Mouse (Mus musculus): ENCODE results near the gene Zcchc9.
"Not testable (repeated sequence)": the region's sequence is repeated elsewhere in the genome, so short reads cannot be mapped to it uniquely, and the experiment has no call there.

The Zcchc9 gene

GRCm38 (mm10) chr13:91807155-91807839, at the start of gene Zcchc9:
TSS of gene Zcchc9 (minus strand) at chr13:91807705.
- peak; percentile 95 for DNase-seq (ENCODE audit: low read depth)

- DNase-seq (ENCODE audit: low read depth): no peak
These were observed 46.9 kb upstream of the Zcchc9 start for GRCm38 (mm10) chr13:91854412-91854811.

- DNase-seq (ENCODE audit: low read depth): no peak
These were observed 20.4 kb upstream of the Zcchc9 start for GRCm38 (mm10) chr13:91827876-91828275.

- no peak for DNase-seq (ENCODE audit: low read depth)
These were observed 18.6 kb upstream of the Zcchc9 start for GRCm38 (mm10) chr13:91826066-91826465.

- DNase-seq (ENCODE audit: low read depth): no peak
These were observed 17.5 kb upstream of the Zcchc9 start for GRCm38 (mm10) chr13:91824845-91825550.

- DNase-seq (ENCODE audit: low read depth): no peak
These were observed 16.2 kb upstream of the Zcchc9 start for GRCm38 (mm10) chr13:91823735-91824134.

- DNase-seq (ENCODE audit: low read depth): no peak
These were observed 7.2 kb upstream of the Zcchc9 start for GRCm38 (mm10) chr13:91814670-91815069.

GRCm38 (mm10) chr13:91809476-91809875, 2.0 kb upstream of the Zcchc9 start:
- peak; percentile 68 for DNase-seq (ENCODE audit: low read depth)

- peak; percentile 67 for DNase-seq (ENCODE audit: low read depth)
These were observed 520 bp upstream of the Zcchc9 start for GRCm38 (mm10) chr13:91807874-91808575.

GRCm38 (mm10) chr13:91801726-91802125, 5.8 kb downstream of the Zcchc9 start:
- DNase-seq (ENCODE audit: low read depth): peak; percentile 63

GRCm38 (mm10) chr13:91797442-91797841, 10.1 kb downstream of the Zcchc9 start:
- DNase-seq (ENCODE audit: low read depth): no peak

GRCm38 (mm10) chr13:91796916-91797315, 10.6 kb downstream of the Zcchc9 start:
- no peak for DNase-seq (ENCODE audit: low read depth)

- no peak for DNase-seq (ENCODE audit: low read depth)
These were observed 11.5 kb downstream of the Zcchc9 start for GRCm38 (mm10) chr13:91796003-91796402.

GRCm38 (mm10) chr13:91795593-91795992, 11.9 kb downstream of the Zcchc9 start:
- no peak for DNase-seq (ENCODE audit: low read depth)

- no peak for DNase-seq (ENCODE audit: low read depth)
These were observed 12.5 kb downstream of the Zcchc9 start for GRCm38 (mm10) chr13:91794926-91795436.

GRCm38 (mm10) chr13:91792035-91792434, 15.5 kb downstream of the Zcchc9 start:
- DNase-seq (ENCODE audit: low read depth): peak; percentile 24

GRCm38 (mm10) chr13:91779892-91780291, 27.6 kb downstream of the Zcchc9 start:
- DNase-seq (ENCODE audit: low read depth): peak; percentile 15

GRCm38 (mm10) chr13:91778092-91778491, 29.4 kb downstream of the Zcchc9 start:
- no peak for DNase-seq (ENCODE audit: low read depth)

GRCm38 (mm10) chr13:91768683-91769651, 38.5 kb downstream of the Zcchc9 start:
- DNase-seq (ENCODE audit: low read depth): no peak

- DNase-seq (ENCODE audit: low read depth): no peak
These were observed 41.9 kb downstream of the Zcchc9 start for GRCm38 (mm10) chr13:91765627-91766026.

GRCm38 (mm10) chr13:91763654-91764053, 43.9 kb downstream of the Zcchc9 start:
- not testable (repeated sequence) for DNase-seq (ENCODE audit: low read depth)
